Mouse (Mus musculus): ENCODE data around the gene Tmem221. TPM values are rescaled to one million over a fixed set of nuclear protein-coding genes. Genes with fewer than 3 reads are reported as not detected.

Tmem221 gene
- polyA plus RNA-seq, 1 experiment: 2.2 TPM

- Histone ChIP-seq H3K9ac (ENCODE audit: low read depth, poor library complexity, severe bottlenecking) (peak overlapping the region; percentile 62), H3K9me3 (replicated peaks; ENCODE audit: control insufficient read depth, insufficient read depth, low read length, poor library complexity, severe bottlenecking) (no peaks in the 10 kb centered on the region), H3K4me1 (ENCODE audit: control insufficient read depth, insufficient read depth, low read length) (peaks cover 3% of the 10 kb centered on the region), H3K27ac (ENCODE audit: insufficient read depth, low read length) (peak overlapping the region; percentile 20), H3K4me3 (ENCODE audit: low read depth, low read length) (peak overlapping the region; percentile 68), H3K36me3 (ENCODE audit: control insufficient read depth, insufficient read depth, low read length, poor library complexity, severe bottlenecking) (no peaks in the 10 kb centered on the region), H3K27me3 (ENCODE audit: control insufficient read depth, insufficient read depth, low read length, poor library complexity, severe bottlenecking) (no peaks in the 10 kb centered on the region)
- no peak for TF ChIP-seq POLR2A (IDR thresholded peaks at IDR 0.05; ENCODE audit: insufficient read depth, low read length)
- no peak for TF ChIP-seq CTCF (IDR thresholded peaks at IDR 0.05; ENCODE audit: low read depth, low read length)
- TF ChIP-seq EP300 (IDR thresholded peaks at IDR 0.05; ENCODE audit: insufficient read depth, low read depth, low read length): no peak
Observed at GRCm38 (mm10) chr8:71568941-71569340, 10.3 kb upstream of the Tmem221 start.

GRCm38 (mm10) chr8:71568387-71568937 is 9.8 kb upstream of the Tmem221 start, which contains the start of gene Slc27a1:
Gene Slc27a1 (plus strand): TSS chr8:71568882.
- peak within 1 kb of the TSS; percentile 62 for H3K9ac ChIP-seq (ENCODE audit: low read depth, poor library complexity, severe bottlenecking)
- H3K27ac ChIP-seq (ENCODE audit: insufficient read depth, low read length): peak within 1 kb of the TSS; percentile 55
- TF ChIP-seq POLR2A (IDR thresholded peaks at IDR 0.05; ENCODE audit: insufficient read depth, low read length) (no peak), CTCF (IDR thresholded peaks at IDR 0.05; ENCODE audit: low read depth, low read length) (no peak), EP300 (IDR thresholded peaks at IDR 0.05; ENCODE audit: insufficient read depth, low read depth, low read length) (no peak)
- H3K4me3 ChIP-seq (ENCODE audit: low read depth, low read length): peak within 1 kb of the TSS; percentile 68
- peaks cover 3% of the 10 kb centered on the region for H3K4me1 ChIP-seq (ENCODE audit: control insufficient read depth, insufficient read depth, low read length)
- H3K9me3 ChIP-seq (replicated peaks; ENCODE audit: control insufficient read depth, insufficient read depth, low read length, poor library complexity, severe bottlenecking): no peaks in the 10 kb centered on the region
- H3K27me3 ChIP-seq (ENCODE audit: control insufficient read depth, insufficient read depth, low read length, poor library complexity, severe bottlenecking): no peaks in the 10 kb centered on the region
- no peaks in the 10 kb centered on the region for H3K36me3 ChIP-seq (ENCODE audit: control insufficient read depth, insufficient read depth, low read length, poor library complexity, severe bottlenecking)

DNA sequence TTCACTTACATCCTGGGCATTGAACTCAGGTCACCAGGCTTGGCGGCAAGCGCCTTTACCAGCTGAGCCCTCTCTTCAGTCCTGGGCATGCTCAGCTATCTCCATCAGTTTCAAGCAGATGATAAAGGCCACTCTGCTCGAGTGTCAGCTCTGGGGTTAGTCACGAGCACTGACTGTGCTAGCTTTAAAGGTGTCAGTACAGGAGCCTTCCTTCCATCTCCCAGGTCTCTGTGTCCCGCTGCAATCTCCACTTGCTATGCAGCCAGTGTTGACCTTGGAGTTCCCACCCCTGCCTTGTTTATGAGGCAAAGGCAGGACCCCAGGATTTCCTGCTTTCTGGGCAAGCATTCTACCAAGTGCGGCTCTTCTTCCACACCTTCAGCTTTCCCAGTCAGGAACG is 8.9 kb upstream of the Tmem221 start:
- peaks cover 3% of the 10 kb centered on the region for H3K4me1 ChIP-seq (ENCODE audit: control insufficient read depth, insufficient read depth, low read length)
- no peak overlapping the region for H3K27ac ChIP-seq (ENCODE audit: insufficient read depth, low read length)
- no peak overlapping the region for H3K9ac ChIP-seq (ENCODE audit: low read depth, poor library complexity, severe bottlenecking)
- H3K4me3 ChIP-seq (ENCODE audit: low read depth, low read length): no peak overlapping the region
- TF ChIP-seq POLR2A (IDR thresholded peaks at IDR 0.05; ENCODE audit: insufficient read depth, low read length): no peak
- no peak for TF ChIP-seq EP300 (IDR thresholded peaks at IDR 0.05; ENCODE audit: insufficient read depth, low read depth, low read length)
- TF ChIP-seq CTCF (IDR thresholded peaks at IDR 0.05; ENCODE audit: low read depth, low read length): no peak
- no peaks in the 10 kb centered on the region for H3K9me3 ChIP-seq (replicated peaks; ENCODE audit: control insufficient read depth, insufficient read depth, low read length, poor library complexity, severe bottlenecking)
- H3K27me3 ChIP-seq (ENCODE audit: control insufficient read depth, insufficient read depth, low read length, poor library complexity, severe bottlenecking): no peaks in the 10 kb centered on the region
- no peaks in the 10 kb centered on the region for H3K36me3 ChIP-seq (ENCODE audit: control insufficient read depth, insufficient read depth, low read length, poor library complexity, severe bottlenecking)

- no peak within 1 kb of the TSS for H3K9ac ChIP-seq (ENCODE audit: low read depth, poor library complexity, severe bottlenecking)
- no peaks in the 10 kb centered on the region for H3K9me3 ChIP-seq (replicated peaks; ENCODE audit: control insufficient read depth, insufficient read depth, low read length, poor library complexity, severe bottlenecking)
- no peaks in the 10 kb centered on the region for H3K36me3 ChIP-seq (ENCODE audit: control insufficient read depth, insufficient read depth, low read length, poor library complexity, severe bottlenecking)
- H3K4me3 ChIP-seq (ENCODE audit: low read depth, low read length): no peak within 1 kb of the TSS
- H3K4me1 ChIP-seq (ENCODE audit: control insufficient read depth, insufficient read depth, low read length): peaks cover 3% of the 10 kb centered on the region
- no peak within 1 kb of the TSS for H3K27ac ChIP-seq (ENCODE audit: insufficient read depth, low read length)
- TF ChIP-seq CTCF (IDR thresholded peaks at IDR 0.05; ENCODE audit: low read depth, low read length) (no peak), EP300 (IDR thresholded peaks at IDR 0.05; ENCODE audit: insufficient read depth, low read depth, low read length) (no peak), POLR2A (IDR thresholded peaks at IDR 0.05; ENCODE audit: insufficient read depth, low read length) (no peak)
- H3K27me3 ChIP-seq (ENCODE audit: control insufficient read depth, insufficient read depth, low read length, poor library complexity, severe bottlenecking): peaks cover 3% of the 10 kb centered on the region; the same call in 1 of the 2 replicates
Observed at GRCm38 (mm10) chr8:71566501-71566900, 7.8 kb upstream of the Tmem221 start, which contains the start of gene Nxnl1. Gene Nxnl1 (minus strand): TSS chr8:71566601.

GRCm38 (mm10) chr8:71563992-71564391 is 5.3 kb upstream of the Tmem221 start:
- no peak overlapping the region for H3K27ac ChIP-seq (ENCODE audit: insufficient read depth, low read length)
- H3K27me3 ChIP-seq (ENCODE audit: control insufficient read depth, insufficient read depth, low read length, poor library complexity, severe bottlenecking): peaks cover 3% of the 10 kb centered on the region; the same call in 1 of the 2 replicates
- no peaks in the 10 kb centered on the region for H3K9me3 ChIP-seq (replicated peaks; ENCODE audit: control insufficient read depth, insufficient read depth, low read length, poor library complexity, severe bottlenecking)
- no peak overlapping the region for H3K9ac ChIP-seq (ENCODE audit: low read depth, poor library complexity, severe bottlenecking)
- H3K4me3 ChIP-seq (ENCODE audit: low read depth, low read length): no peak overlapping the region
- H3K4me1 ChIP-seq (ENCODE audit: control insufficient read depth, insufficient read depth, low read length): peaks cover 3% of the 10 kb centered on the region
- TF ChIP-seq CTCF (IDR thresholded peaks at IDR 0.05; ENCODE audit: low read depth, low read length): peak; percentile 42
- no peak for TF ChIP-seq EP300 (IDR thresholded peaks at IDR 0.05; ENCODE audit: insufficient read depth, low read depth, low read length)
- TF ChIP-seq POLR2A (IDR thresholded peaks at IDR 0.05; ENCODE audit: insufficient read depth, low read length): no peak
- H3K36me3 ChIP-seq (ENCODE audit: control insufficient read depth, insufficient read depth, low read length, poor library complexity, severe bottlenecking): no peaks in the 10 kb centered on the region

DNA sequence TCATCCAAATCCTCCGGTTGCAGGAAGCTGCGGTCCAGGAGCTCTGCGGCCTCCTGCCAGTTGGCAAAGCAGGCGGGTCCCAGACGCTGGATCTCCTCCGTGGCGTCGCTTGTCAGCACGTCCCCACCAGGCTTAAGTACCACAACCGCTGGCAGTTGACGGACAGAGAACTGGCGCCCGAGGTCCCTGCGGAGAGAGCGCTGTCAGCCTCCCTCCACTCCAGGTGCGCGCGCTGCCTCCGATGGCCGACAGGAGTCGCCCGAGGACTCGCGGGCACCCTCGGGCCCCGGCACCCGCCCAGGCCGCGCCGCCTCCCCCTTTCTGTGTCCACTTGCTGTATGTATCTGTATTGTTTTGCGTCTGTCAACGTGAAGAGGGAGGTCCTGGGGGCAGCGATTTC is 4.1 kb upstream of the Tmem221 start:
- peak overlapping the region; percentile 37 for H3K9ac ChIP-seq (ENCODE audit: low read depth, poor library complexity, severe bottlenecking)
- peaks cover 3% of the 10 kb centered on the region; the same call in 1 of the 2 replicates for H3K27me3 ChIP-seq (ENCODE audit: control insufficient read depth, insufficient read depth, low read length, poor library complexity, severe bottlenecking)
- no peak overlapping the region for H3K27ac ChIP-seq (ENCODE audit: insufficient read depth, low read length)

More for the DNA sequence above, 4.1 kb upstream of the Tmem221 start:
- no peaks in the 10 kb centered on the region for H3K36me3 ChIP-seq (ENCODE audit: control insufficient read depth, insufficient read depth, low read length, poor library complexity, severe bottlenecking)
- H3K9me3 ChIP-seq (replicated peaks; ENCODE audit: control insufficient read depth, insufficient read depth, low read length, poor library complexity, severe bottlenecking): no peaks in the 10 kb centered on the region
- TF ChIP-seq CTCF (IDR thresholded peaks at IDR 0.05; ENCODE audit: low read depth, low read length): peak; percentile 75
- TF ChIP-seq POLR2A (IDR thresholded peaks at IDR 0.05; ENCODE audit: insufficient read depth, low read length): no peak
- H3K4me1 ChIP-seq (ENCODE audit: control insufficient read depth, insufficient read depth, low read length): peaks cover 3% of the 10 kb centered on the region
- peak overlapping the region; percentile 67 for H3K4me3 ChIP-seq (ENCODE audit: low read depth, low read length)
